Mouse (Mus musculus) small intestine, adult 2 months (tissue): Measurements from ENCODE around the gene Bod1.

Source experiments
- CTCF ChIP-seq: fragments of 200-500 bp; IDR thresholded peaks from 2 replicates; pipeline ENCODE4 v1.5.1; 2012; ENCODE audit warnings: low read depth, mild to moderate bottlenecking, control low read depth, inconsistent platforms, low read length, moderate library complexity, mixed read lengths; ENCODE audit not compliant: insufficient replicate concordance, insufficient read length; ENCODE audit errors: extremely low read depth
- POLR2A ChIP-seq: fragments of 200-500 bp; IDR thresholded peaks from 2 replicates; pipeline ENCODE4 v1.6.1; 2012; ENCODE audit warnings: low read depth, mild to moderate bottlenecking, control low read depth, inconsistent platforms, low read length, moderate library complexity

- TF ChIP-seq CTCF = no peak
- TF ChIP-seq POLR2A = no peak
Measured at GRCm38 (mm10) chr11:31679840-31680381, 8.2 kb upstream of the Bod1 start.
